Mouse (Mus musculus) splenic B cell, adult 2 months (primary cell): ENCODE results near the gene Neb.

Experiments used
- DNase-seq: peaks from one replicate; pipeline ENCODE4 v3.0.0-alpha.2; 2011; ENCODE audit warnings: low read depth, low spot score
- H3K27me3 ChIP-seq: 2 replicates; pipeline ENCODE4 v1.6.1; 2012; ENCODE audit warnings: mild to moderate bottlenecking, low read length, moderate library complexity, mixed read lengths; ENCODE audit not compliant: control insufficient read depth, poor library complexity, insufficient read depth, severe bottlenecking
- H3K36me3 ChIP-seq: 2 replicates; pipeline ENCODE4 v1.6.1; 2012; ENCODE audit warnings: mild to moderate bottlenecking, low read length, moderate library complexity, mixed read lengths; ENCODE audit not compliant: control insufficient read depth, poor library complexity, insufficient read depth, severe bottlenecking

The Neb gene

GRCm38 (mm10) chr2:52306635-52307034, 71.6 kb downstream of the Neb start:
- DNase-seq, result no peak
- Histone ChIP-seq H3K36me3 (no peaks in the 10 kb centered on the region), H3K27me3 (no peaks in the 10 kb centered on the region)

- Histone ChIP-seq H3K27me3 (no peaks in the 10 kb centered on the region), H3K36me3 (no peaks in the 10 kb centered on the region)
- DNase-seq, result no peak
Measured at GRCm38 (mm10) chr2:52304554-52304953, 73.7 kb downstream of the Neb start.

- Histone ChIP-seq H3K36me3 (no peaks in the 10 kb centered on the region), H3K27me3 (no peaks in the 10 kb centered on the region)
- DNase-seq, result no peak
Measured at GRCm38 (mm10) chr2:52303405-52303804, 74.9 kb downstream of the Neb start.

DNA sequence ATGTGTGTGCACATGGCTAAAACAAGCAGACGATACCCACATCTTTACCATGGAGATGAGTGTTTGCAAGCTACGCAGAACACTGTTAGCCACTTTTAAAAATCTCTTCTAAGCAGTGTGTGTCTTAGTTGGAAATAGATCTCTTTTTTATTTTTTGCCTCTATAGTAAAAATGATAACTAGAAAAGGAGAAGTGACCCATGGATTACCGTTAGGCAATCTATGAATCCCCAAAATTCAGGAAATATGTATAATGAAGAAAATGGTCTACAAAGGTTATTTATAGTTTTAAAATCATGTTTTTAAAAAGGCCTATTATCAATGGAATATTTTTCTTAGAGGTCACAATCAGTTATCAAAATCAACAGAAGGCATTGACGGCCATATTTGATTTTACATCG, 80.3 kb downstream of the Neb start:
- no peaks in the 10 kb centered on the region for H3K27me3 ChIP-seq
- no peak for DNase-seq
- H3K36me3 ChIP-seq, result no peaks in the 10 kb centered on the region

- no peaks in the 10 kb centered on the region for H3K27me3 ChIP-seq
- no peak for DNase-seq
Measured at GRCm38 (mm10) chr2:52296779-52297178, 81.5 kb downstream of the Neb start.

GRCm38 (mm10) chr2:52287436-52287835, 90.8 kb downstream of the Neb start:
- Histone ChIP-seq H3K27me3 (no peaks in the 10 kb centered on the region), H3K36me3 (no peaks in the 10 kb centered on the region)
- no peak for DNase-seq

More at GRCm38 (mm10) chr2:52296779-52297178, 81.5 kb downstream of the Neb start:
- H3K36me3 ChIP-seq, result no peaks in the 10 kb centered on the region

DNA sequence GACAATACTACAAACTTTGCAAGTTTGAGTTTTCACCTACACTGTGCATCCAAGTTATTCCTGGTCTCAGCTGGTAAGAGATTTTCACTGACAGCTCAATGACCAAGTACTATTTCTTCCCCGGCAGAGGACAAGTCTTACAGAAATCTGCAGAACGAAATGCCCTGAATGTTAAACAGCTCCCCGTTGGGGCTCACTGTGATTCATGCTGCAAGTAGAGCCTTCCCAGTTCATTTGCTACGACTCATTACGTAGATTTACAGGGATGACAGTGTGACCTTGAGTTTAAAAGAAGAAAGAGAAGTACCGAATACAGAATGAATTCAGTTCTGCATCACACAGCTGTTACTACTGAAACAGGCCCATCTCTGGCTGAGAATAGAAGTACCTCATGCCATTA, 91.9 kb downstream of the Neb start:
- Histone ChIP-seq H3K27me3 (no peaks in the 10 kb centered on the region), H3K36me3 (no peaks in the 10 kb centered on the region)
- no peak for DNase-seq

- Histone ChIP-seq H3K27me3 (no peaks in the 10 kb centered on the region), H3K36me3 (no peaks in the 10 kb centered on the region)
- DNase-seq, result no peak
Measured at GRCm38 (mm10) chr2:52272146-52272545, 106.1 kb downstream of the Neb start.

- H3K27me3 ChIP-seq, result no peaks in the 10 kb centered on the region
- H3K36me3 ChIP-seq, result no peaks in the 10 kb centered on the region
- DNase-seq, result no peak
Measured at GRCm38 (mm10) chr2:52270911-52271310, 107.4 kb downstream of the Neb start.

DNA sequence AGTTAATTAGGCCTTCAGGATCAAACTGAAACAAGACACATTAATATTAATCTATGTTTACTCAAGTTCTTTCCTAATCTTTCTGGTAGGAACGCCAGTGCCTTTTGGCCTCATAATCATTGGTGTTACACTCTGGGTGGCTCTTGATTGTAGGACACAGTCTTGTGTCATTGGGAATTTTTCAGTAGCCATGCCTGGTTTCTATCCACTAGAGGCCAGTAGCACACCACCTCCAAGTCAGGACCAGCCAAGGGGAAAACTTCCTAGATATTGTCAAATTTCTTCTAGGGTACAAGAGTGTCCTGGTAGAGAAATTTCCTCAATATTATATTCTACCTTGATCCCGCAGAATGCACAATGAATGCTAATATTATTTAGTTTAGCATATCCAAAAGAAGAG, 116.1 kb downstream of the Neb start:
- H3K27me3 ChIP-seq, result no peaks in the 10 kb centered on the region
- H3K36me3 ChIP-seq, result no peaks in the 10 kb centered on the region
- DNase-seq, result peak; percentile 29

DNA sequence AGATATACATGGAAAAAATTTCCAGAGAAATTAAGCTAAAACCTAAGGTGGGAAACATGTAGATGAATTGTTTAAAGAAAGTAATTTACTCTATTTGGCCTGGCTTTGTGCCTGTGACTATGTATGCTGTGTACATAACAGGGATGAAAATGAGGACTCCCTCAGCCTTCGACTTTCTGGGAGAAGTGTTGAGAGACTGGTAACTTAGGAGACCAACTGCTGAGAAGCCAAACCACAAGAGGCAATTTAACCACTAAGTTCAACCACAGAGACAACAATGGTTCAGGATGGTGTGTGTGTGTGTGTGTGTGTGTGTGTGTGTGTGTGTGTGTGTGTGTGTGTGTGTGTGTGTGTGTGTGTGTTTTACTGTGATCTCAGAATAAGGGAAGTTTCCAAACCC, 126.2 kb downstream of the Neb start:
- no peaks in the 10 kb centered on the region for H3K27me3 ChIP-seq
- DNase-seq, result no peak
- H3K36me3 ChIP-seq, result no peaks in the 10 kb centered on the region

DNA sequence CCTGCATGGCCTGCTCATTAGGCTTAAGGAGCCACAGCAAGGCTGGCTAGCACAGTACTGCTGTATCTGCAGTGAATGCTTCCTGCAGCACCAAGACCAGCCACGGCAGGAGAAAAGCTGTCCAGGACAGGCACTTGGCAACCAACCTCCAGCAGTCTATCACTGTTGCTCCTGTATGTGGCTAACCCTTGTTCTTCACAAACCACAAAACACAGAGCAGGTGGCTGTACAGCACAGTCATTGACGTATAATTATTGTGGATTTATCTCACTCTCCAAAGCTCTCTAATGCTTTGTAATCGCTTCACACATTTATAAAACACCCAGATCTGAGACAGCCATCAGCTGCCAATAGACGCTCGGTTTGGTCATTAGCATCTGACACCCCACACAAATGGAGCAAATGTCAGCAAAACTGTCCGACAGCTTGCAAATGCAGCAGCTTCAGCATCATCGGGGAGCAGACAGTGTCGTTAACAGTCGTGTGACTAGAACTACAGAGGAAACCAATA, 129.9 kb downstream of the Neb start:
- no peak for DNase-seq
- H3K36me3 ChIP-seq, result no peaks in the 10 kb centered on the region
- H3K27me3 ChIP-seq, result no peaks in the 10 kb centered on the region

GRCm38 (mm10) chr2:52245091-52245490, 133.2 kb downstream of the Neb start:
- Histone ChIP-seq H3K27me3 (no peaks in the 10 kb centered on the region), H3K36me3 (no peaks in the 10 kb centered on the region)
- DNase-seq, result no peak

GRCm38 (mm10) chr2:52242691-52243090, 135.6 kb downstream of the Neb start:
- H3K36me3 ChIP-seq, result no peaks in the 10 kb centered on the region
- no peaks in the 10 kb centered on the region for H3K27me3 ChIP-seq
- DNase-seq, result no peak

- H3K36me3 ChIP-seq, result no peaks in the 10 kb centered on the region
Measured at GRCm38 (mm10) chr2:52237892-52238291, 140.4 kb downstream of the Neb start.

GRCm38 (mm10) chr2:52227584-52227983, 150.7 kb downstream of the Neb start:
- Histone ChIP-seq H3K27me3 (no peaks in the 10 kb centered on the region), H3K36me3 (no peaks in the 10 kb centered on the region)
- DNase-seq, result no peak

More at GRCm38 (mm10) chr2:52237892-52238291, 140.4 kb downstream of the Neb start:
- no peak for DNase-seq
- no peaks in the 10 kb centered on the region for H3K27me3 ChIP-seq
